Mouse (Mus musculus): ENCODE measurements at regions not wholly inside any gene's neighbourhood (a gene's known extent, or its start where the extent isn't known, plus 50 kb on each side); places are given as distances from the start of the nearest gene placed in this dataset.

GRCm38 (mm10) chr3:149224271-149224670 lies 233.9 kb upstream of the Adgrl2 start:
- peak; percentile 38 for ATAC-seq (ENCODE audit: low TSS enrichment)

- ATAC-seq (ENCODE audit: low TSS enrichment) = peak; percentile 5; the same call in 1 of the 2 replicates
Measured at GRCm38 (mm10) chr3:149223776-149224175, 233.4 kb upstream of the Adgrl2 start.

- ATAC-seq (ENCODE audit: low TSS enrichment) = no peak
Measured at GRCm38 (mm10) chr3:149220958-149221357, 230.6 kb upstream of the Adgrl2 start.

GRCm38 (mm10) chr3:149220304-149220951 lies 230.1 kb upstream of the Adgrl2 start:
- no peak for ATAC-seq (ENCODE audit: low TSS enrichment)

GRCm38 (mm10) chr3:149219381-149220303 lies 229.3 kb upstream of the Adgrl2 start:
- ATAC-seq (ENCODE audit: low TSS enrichment) = peak; percentile 6; the same call in 1 of the 2 replicates

GRCm38 (mm10) chr3:149217916-149218803 lies 227.8 kb upstream of the Adgrl2 start:
- no peak for ATAC-seq (ENCODE audit: low TSS enrichment)

- ATAC-seq (ENCODE audit: low TSS enrichment) = no peak
Measured at GRCm38 (mm10) chr3:149216759-149217400, 226.5 kb upstream of the Adgrl2 start.

GRCm38 (mm10) chr3:149215691-149216090 lies 225.3 kb upstream of the Adgrl2 start:
- ATAC-seq (ENCODE audit: low TSS enrichment) = no peak

- no peak for ATAC-seq (ENCODE audit: low TSS enrichment)
Measured at GRCm38 (mm10) chr3:149211909-149212308, 221.6 kb upstream of the Adgrl2 start.

GRCm38 (mm10) chr3:149209260-149209659 lies 218.9 kb upstream of the Adgrl2 start:
- no peak for ATAC-seq (ENCODE audit: low TSS enrichment)

- peak; percentile 83 for ATAC-seq (ENCODE audit: low TSS enrichment)
Measured at GRCm38 (mm10) chr3:149203451-149203850, 213.1 kb upstream of the Adgrl2 start.

GRCm38 (mm10) chr3:149196477-149197185 lies 206.3 kb upstream of the Adgrl2 start:
- ATAC-seq (ENCODE audit: low TSS enrichment) = no peak

- peak; percentile 85 for ATAC-seq (ENCODE audit: low TSS enrichment)
Measured at GRCm38 (mm10) chr3:149190856-149191576, 200.7 kb upstream of the Adgrl2 start.

GRCm38 (mm10) chr3:149184136-149184551 lies 193.8 kb upstream of the Adgrl2 start:
- no peak; the same call in 1 of the 2 replicates for ATAC-seq (ENCODE audit: low TSS enrichment)

- no peak for ATAC-seq (ENCODE audit: low TSS enrichment)
Measured at GRCm38 (mm10) chr3:149182095-149182494, 191.7 kb upstream of the Adgrl2 start.

GRCm38 (mm10) chr3:149180129-149180528 lies 189.8 kb upstream of the Adgrl2 start:
- no peak for ATAC-seq (ENCODE audit: low TSS enrichment)

GRCm38 (mm10) chr3:149179486-149180116 lies 189.2 kb upstream of the Adgrl2 start:
- no peak for ATAC-seq (ENCODE audit: low TSS enrichment)

- no peak for ATAC-seq (ENCODE audit: low TSS enrichment)
Measured at GRCm38 (mm10) chr3:149178891-149179290, 188.5 kb upstream of the Adgrl2 start.

GRCm38 (mm10) chr3:149174689-149175390 lies 184.5 kb upstream of the Adgrl2 start:
- ATAC-seq (ENCODE audit: low TSS enrichment) = peak; percentile 68
